Mouse (Mus musculus) T-helper 17 cell (primary cell): ENCODE data around the gene Bnipl.

Experiments used
- in situ Hi-C, 2 experiments: fragments of 300-600 bp; cut with MboI, MseI; formaldehyde crosslinking; loops; 1 replicate in 1 of 2; 2 replicates in 1 of 2; pipeline ENCODE4 v1.15.1; 2025; ENCODE audit warnings: high pct_unique_total_duplicates in 2 of 2

Bnipl gene

DNA sequence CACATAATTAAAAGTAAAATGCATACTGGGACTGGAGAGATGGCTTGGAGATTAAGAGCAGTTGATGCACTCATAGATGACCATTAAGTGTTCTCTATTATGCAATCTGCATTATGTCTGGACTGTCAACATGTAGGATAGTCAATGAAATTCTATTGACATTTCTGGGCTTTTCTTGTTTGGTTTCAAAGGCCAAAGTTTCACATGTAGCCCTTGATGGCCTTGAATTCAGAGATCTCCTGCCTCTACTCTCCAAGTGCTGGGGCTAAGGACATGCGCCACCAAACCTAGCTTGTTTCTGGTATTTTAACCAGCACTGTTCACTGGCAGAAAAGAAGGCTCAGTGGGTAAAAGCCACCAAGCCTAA is 37.4 kb downstream of the Bnipl start:
- in situ Hi-C loops: loop anchor here in 1 of 2 experiments (5.0 kb wide), 1 partner anchor 71 kb away; the partner anchor contains the start of gene Tnfaip8l2

DNA sequence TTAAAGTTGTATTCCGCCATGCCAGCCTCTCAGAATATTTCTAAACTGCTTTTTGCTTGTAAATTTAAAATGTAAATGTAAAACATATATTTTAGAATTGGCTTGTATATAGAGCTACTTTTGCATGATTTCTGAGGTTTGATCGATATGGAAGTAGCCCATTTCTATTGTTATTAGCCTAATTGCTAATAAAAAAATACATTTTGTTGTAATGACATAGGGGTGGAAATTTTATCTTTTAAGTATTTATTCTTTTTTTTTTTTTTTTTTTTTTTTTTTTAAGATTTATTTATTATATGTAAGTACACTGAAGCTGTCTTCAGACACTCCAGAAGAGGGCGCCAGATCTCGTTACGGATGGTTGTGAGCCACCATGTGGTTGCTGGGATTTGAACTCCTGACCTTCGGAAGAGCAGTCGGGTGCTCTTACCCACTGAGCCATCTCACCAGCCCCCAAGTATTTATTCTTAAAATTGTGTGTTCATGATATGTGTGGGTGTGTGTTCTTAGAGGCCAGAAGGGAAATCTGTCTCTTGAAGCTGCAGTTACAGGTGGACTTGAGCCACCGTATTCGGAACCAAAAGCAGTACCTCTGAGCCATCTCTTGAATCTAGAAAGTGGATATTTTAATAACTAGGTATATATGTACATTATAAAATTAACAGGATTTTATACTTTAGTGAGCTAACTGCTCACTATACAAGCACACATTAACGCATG is 37.9 kb downstream of the Bnipl start:
- in situ Hi-C loops: loop anchor here in 1 of 2 experiments (5.0 kb wide), 1 partner anchor 71 kb away; the partner anchor contains the start of gene Tnfaip8l2

DNA sequence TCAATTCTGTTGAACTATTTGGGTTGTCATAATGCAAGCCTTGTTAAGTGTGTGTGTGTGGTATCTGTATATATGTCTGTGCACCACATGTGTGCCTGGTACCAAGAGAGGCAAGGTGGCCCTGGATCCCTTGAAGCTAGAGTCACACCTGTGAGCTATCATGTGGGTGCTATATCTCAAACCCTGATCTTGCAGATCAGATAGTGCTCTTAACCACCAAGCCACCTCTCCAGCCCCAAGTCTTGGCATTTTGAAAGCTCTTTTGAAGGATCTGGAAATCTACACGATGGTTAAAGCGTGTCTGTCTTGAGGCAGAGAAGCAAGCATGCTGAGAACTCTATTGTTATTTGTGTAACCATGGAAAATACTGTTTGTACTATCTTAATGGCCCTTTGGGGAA is 40.4 kb downstream of the Bnipl start:
- in situ Hi-C loops: loop anchor here in 1 of 2 experiments (5.0 kb wide), 1 partner anchor 68 kb away; the partner anchor contains the start of gene Tnfaip8l2

DNA sequence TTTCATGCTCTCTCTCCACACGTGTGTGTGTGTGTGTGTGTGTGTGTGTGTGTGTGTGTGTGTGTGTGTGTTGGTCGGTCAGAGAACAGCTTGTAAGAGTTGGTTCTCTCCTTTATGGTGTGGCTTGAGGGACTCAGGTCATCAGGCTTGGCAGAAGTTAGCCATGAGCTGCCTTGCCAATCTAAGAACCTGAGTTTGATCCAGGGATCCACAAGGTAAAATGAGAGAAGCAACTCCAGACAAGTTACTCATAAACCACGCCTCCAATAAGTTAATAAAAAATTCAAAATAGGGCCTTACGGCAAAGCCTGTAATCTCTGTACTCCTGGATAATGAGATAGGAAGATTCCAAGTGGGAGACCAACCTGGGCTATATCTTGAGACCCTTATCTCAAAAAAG is 42.7 kb downstream of the Bnipl start:
- in situ Hi-C loops: loop anchor here in 1 of 2 experiments (5.0 kb wide), 1 partner anchor 49 kb away; no protein-coding TSS in a partner anchor

DNA sequence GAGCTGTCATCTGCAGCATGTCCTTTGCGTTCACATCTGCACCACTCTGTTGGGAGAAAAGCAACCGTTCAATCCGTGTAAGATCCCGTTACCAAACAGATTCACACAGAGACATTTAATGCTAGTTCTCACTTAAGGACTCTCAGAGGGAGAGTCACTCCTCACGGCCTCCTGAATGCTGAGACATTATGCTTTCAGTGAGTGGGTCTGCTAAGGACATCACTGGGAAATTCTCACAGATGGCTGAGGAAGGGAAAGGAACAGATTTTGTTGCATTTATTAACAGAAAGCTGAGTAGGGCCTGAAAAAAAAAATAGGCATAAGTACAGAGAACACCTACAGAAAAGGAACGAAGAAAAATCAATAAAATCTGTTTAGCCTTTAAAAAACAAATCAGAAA is 47.1 kb downstream of the Bnipl start:
- in situ Hi-C loops: no loop called here

DNA sequence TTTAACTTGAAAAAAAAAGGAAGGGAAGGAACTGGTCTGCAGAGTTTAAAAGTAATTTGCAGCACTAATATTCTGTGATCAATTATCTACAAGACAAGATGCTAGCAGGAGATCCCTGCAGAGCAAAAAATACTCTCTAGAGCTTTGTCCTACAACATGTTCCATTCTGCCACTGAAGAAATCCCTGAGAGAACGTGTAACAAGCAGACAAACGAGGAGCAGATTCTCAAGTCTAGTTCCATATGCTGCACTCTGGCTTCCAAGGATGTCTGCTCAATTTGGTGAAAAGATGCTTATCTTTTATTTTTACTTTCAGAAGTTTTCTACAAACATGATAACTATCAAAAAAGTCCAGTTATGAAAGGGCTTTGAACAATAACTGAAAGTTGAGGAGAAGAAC is 50.4 kb downstream of the Bnipl start:
- in situ Hi-C loops: no loop called here

DNA sequence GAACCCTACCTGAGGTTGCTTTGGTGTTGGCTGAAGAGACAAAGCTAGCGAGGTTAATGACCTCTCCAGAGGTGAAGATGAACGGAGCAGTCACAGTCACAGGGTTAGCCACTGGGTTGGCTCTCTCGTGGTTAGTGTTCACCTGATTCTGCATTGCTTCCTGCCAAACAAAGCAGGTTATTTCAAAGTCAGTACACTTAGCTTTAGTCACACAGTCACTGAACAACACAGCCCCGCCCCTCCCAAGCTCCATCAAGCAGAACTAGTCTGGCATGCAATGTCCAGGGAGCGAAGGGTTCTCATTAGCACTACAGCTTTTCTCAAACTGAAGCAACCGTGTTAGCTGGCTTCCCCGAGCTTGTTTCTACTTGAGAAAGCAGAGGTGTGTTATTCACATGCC is 50.9 kb downstream of the Bnipl start:
- in situ Hi-C loops: no loop called here

DNA sequence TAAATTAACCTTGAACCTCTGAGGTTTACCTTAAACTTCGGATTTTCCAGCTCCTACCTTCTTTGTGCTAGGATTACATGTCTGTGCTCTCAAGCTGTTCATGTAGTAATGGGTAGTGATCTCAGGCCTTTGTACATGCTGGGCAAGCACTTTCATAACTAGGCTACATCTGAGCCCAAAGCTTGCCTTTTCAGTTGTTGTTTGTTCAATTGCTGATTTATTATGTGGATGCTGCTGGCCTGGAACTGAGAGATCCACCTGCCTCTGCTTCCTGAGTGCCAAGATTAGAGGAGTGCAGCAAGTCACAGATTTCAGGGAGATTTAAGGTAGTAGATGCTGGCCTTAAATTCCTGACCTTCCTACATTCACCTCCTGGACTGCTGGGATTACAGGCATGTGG is 51.9 kb downstream of the Bnipl start:
- in situ Hi-C loops: no loop called here

DNA sequence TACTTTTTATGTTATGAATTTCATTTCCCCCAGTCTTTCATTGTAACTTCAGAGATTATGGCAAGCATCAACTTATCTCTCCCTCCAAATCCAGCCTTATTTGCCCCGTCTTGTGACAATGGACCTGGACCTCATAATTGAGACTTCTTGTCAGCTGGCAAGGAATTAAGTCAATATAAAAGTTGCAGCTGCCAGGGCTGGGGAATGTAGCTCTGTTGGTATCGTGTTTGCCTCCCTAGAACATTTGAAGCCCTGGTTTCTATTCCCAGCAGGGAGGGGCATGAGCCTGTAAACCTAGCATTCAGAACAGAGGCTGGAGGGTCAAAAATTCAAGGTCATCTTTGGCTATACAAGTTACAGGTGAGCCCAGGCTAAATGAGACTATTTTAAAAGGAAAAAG is 55.2 kb downstream of the Bnipl start:
- in situ Hi-C loops: no loop called here

DNA sequence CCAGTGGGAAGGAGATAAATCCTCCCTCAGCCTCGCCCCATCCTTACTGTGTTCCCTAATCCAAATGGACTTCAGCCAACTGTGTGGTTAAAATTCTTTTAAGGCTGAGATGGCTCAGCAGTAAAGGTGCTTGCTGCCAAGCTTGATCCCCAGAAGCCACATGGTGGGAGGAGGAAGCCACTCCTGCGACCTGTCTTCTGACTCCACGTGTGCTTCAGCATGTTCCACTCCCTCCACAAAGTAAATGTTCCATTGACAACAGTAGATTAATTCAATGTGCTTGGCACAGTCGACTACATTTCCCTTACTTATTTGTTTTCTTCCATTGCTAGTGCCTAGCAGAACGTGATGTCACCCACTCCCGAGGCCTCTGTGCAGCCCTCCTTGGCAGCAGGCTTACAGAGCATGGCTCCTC is 56.3 kb downstream of the Bnipl start:
- in situ Hi-C loops: no loop called here
